Mouse (Mus musculus): ENCODE results near the gene Git1. TPM values are rescaled to one million over a fixed set of nuclear protein-coding genes. Genes with fewer than 3 reads are reported as not detected.
"Not testable (repeated sequence)": the region's sequence is repeated elsewhere in the genome, so short reads cannot be mapped to it uniquely, and the experiment has no call there.

Git1 gene
- polyA plus RNA-seq, 1 experiment from 2014 or later = 14.1 TPM

GRCm38 (mm10) chr11:77516553-77517425 lies 23.4 kb downstream of the Git1 start:
- H3K4me3 ChIP-seq (ENCODE audit: low read depth, low read length) = no peak overlapping the region
- peaks cover 24% of the 10 kb centered on the region for H3K27me3 ChIP-seq (replicated peaks; ENCODE audit: control insufficient read depth, insufficient read depth, low read length)
- no peak overlapping the region for H3K9ac ChIP-seq (ENCODE audit: low read depth, low read length)
- H3K36me3 ChIP-seq (ENCODE audit: control insufficient read depth, insufficient read depth, low read length) = no peaks in the 10 kb centered on the region
- peak overlapping the region; percentile 29 for H3K4me2 ChIP-seq
- DNase-seq (ENCODE audit: low spot score) = no peak
- H3K9me3 ChIP-seq (ENCODE audit: control insufficient read depth, low read length) = no peaks in the 10 kb centered on the region
- ATAC-seq (replicated peaks; ENCODE audit: low FRiP score) = no peak
- 68% methylated on average over 5 of the region's 5 CpGs for WGBS
- H3K4me1 ChIP-seq (replicated peaks; ENCODE audit: control insufficient read depth, insufficient read depth, low read length) = peaks cover 32% of the 10 kb centered on the region
- no peak overlapping the region for H3K27ac ChIP-seq (ENCODE audit: low read depth, low read length)

- H3K9me3 ChIP-seq (ENCODE audit: control insufficient read depth, low read length) = no peaks in the 10 kb centered on the region
- DNase-seq (ENCODE audit: low spot score) (no peak), ATAC-seq (replicated peaks; ENCODE audit: low FRiP score) (no peak)
- H3K27ac ChIP-seq (ENCODE audit: low read depth, low read length) = no peak overlapping the region
- H3K4me2 ChIP-seq = no peak overlapping the region
- no peaks in the 10 kb centered on the region for H3K36me3 ChIP-seq (ENCODE audit: control insufficient read depth, insufficient read depth, low read length)
- H3K4me3 ChIP-seq (ENCODE audit: low read depth, low read length) = no peak overlapping the region
- no peak overlapping the region for H3K9ac ChIP-seq (ENCODE audit: low read depth, low read length)
- peaks cover 24% of the 10 kb centered on the region for H3K27me3 ChIP-seq (replicated peaks; ENCODE audit: control insufficient read depth, insufficient read depth, low read length)
- H3K4me1 ChIP-seq (replicated peaks; ENCODE audit: control insufficient read depth, insufficient read depth, low read length) = peaks cover 27% of the 10 kb centered on the region
- 73% methylated on average over 27 of the region's 27 CpGs for WGBS
Observed at GRCm38 (mm10) chr11:77518051-77518798, 24.9 kb downstream of the Git1 start.

GRCm38 (mm10) chr11:77519043-77519442 lies 25.7 kb downstream of the Git1 start, which contains the start of gene Gm10392:
Gene Gm10392 (minus strand): TSS chr11:77519198.
- peak within 1 kb of the TSS; percentile 11; the same call in 1 of the 2 replicates for H3K27ac ChIP-seq (ENCODE audit: low read depth, low read length)

GRCm38 (mm10) chr11:77520601-77521529 lies 27.5 kb downstream of the Git1 start:
- DNase-seq (ENCODE audit: low spot score) = no peak
- Histone ChIP-seq H3K27me3 (replicated peaks; ENCODE audit: control insufficient read depth, insufficient read depth, low read length) (peaks cover 15% of the 10 kb centered on the region), H3K27ac (ENCODE audit: low read depth, low read length) (no peak overlapping the region), H3K9me3 (ENCODE audit: control insufficient read depth, low read length) (no peaks in the 10 kb centered on the region), H3K4me3 (ENCODE audit: low read depth, low read length) (no peak overlapping the region), H3K36me3 (ENCODE audit: control insufficient read depth, insufficient read depth, low read length) (no peaks in the 10 kb centered on the region), H3K9ac (ENCODE audit: low read depth, low read length) (no peak overlapping the region), H3K4me2 (no peak overlapping the region), H3K4me1 (replicated peaks; ENCODE audit: control insufficient read depth, insufficient read depth, low read length) (peaks cover 5% of the 10 kb centered on the region)
- WGBS = 44% methylated on average over 5 of the region's 5 CpGs
- no peak for ATAC-seq (replicated peaks; ENCODE audit: low FRiP score)

More at GRCm38 (mm10) chr11:77519043-77519442, 25.7 kb downstream of the Git1 start, which contains the start of gene Gm10392:
- Histone ChIP-seq H3K4me1 (replicated peaks; ENCODE audit: control insufficient read depth, insufficient read depth, low read length) (peaks cover 22% of the 10 kb centered on the region), H3K27me3 (replicated peaks; ENCODE audit: control insufficient read depth, insufficient read depth, low read length) (peaks cover 24% of the 10 kb centered on the region), H3K4me2 (no peak within 1 kb of the TSS), H3K36me3 (ENCODE audit: control insufficient read depth, insufficient read depth, low read length) (no peaks in the 10 kb centered on the region), H3K9ac (ENCODE audit: low read depth, low read length) (no peak within 1 kb of the TSS), H3K9me3 (ENCODE audit: control insufficient read depth, low read length) (no peaks in the 10 kb centered on the region), H3K4me3 (ENCODE audit: low read depth, low read length) (no peak within 1 kb of the TSS)
- no peak for ATAC-seq (replicated peaks; ENCODE audit: low FRiP score)
- no peak for DNase-seq (ENCODE audit: low spot score)
- 39% methylated on average over 5 of the region's 5 CpGs for WGBS

- ATAC-seq (replicated peaks; ENCODE audit: low FRiP score) = no peak
- H3K4me2 ChIP-seq = no peak overlapping the region
- H3K4me1 ChIP-seq (replicated peaks; ENCODE audit: control insufficient read depth, insufficient read depth, low read length) = no peaks in the 10 kb centered on the region
- H3K4me3 ChIP-seq (ENCODE audit: low read depth, low read length) = no peak overlapping the region
- no peaks in the 10 kb centered on the region for H3K36me3 ChIP-seq (ENCODE audit: control insufficient read depth, insufficient read depth, low read length)
- no peak overlapping the region for H3K9ac ChIP-seq (ENCODE audit: low read depth, low read length)
- no peak overlapping the region for H3K27ac ChIP-seq (ENCODE audit: low read depth, low read length)
- no peaks in the 10 kb centered on the region for H3K9me3 ChIP-seq (ENCODE audit: control insufficient read depth, low read length)
- 72% methylated on average over 3 of the region's 3 CpGs for WGBS
- H3K27me3 ChIP-seq (replicated peaks; ENCODE audit: control insufficient read depth, insufficient read depth, low read length) = no peaks in the 10 kb centered on the region
- DNase-seq (ENCODE audit: low spot score) = no peak
Observed at GRCm38 (mm10) chr11:77525804-77526486, 32.6 kb downstream of the Git1 start.

GRCm38 (mm10) chr11:77528420-77528819 lies 35.1 kb downstream of the Git1 start:
- 86% methylated on average over 3 of the region's 3 CpGs for WGBS
- not testable (repeated sequence) for H3K4me2 ChIP-seq

GRCm38 (mm10) chr11:77529644-77530043 lies 36.3 kb downstream of the Git1 start:
- Histone ChIP-seq H3K4me1 (replicated peaks; ENCODE audit: control insufficient read depth, insufficient read depth, low read length) (no peaks in the 10 kb centered on the region), H3K9ac (ENCODE audit: low read depth, low read length) (no peak overlapping the region), H3K27ac (ENCODE audit: low read depth, low read length) (no peak overlapping the region), H3K4me3 (ENCODE audit: low read depth, low read length) (no peak overlapping the region), H3K27me3 (replicated peaks; ENCODE audit: control insufficient read depth, insufficient read depth, low read length) (no peaks in the 10 kb centered on the region), H3K4me2 (no peak overlapping the region), H3K9me3 (ENCODE audit: control insufficient read depth, low read length) (no peaks in the 10 kb centered on the region), H3K36me3 (ENCODE audit: control insufficient read depth, insufficient read depth, low read length) (no peaks in the 10 kb centered on the region)
- DNase-seq (ENCODE audit: low spot score) (no peak), ATAC-seq (replicated peaks; ENCODE audit: low FRiP score) (no peak)
- 64% methylated on average over 3 of the region's 3 CpGs for WGBS

More at GRCm38 (mm10) chr11:77528420-77528819, 35.1 kb downstream of the Git1 start:
- not testable (repeated sequence) for H3K4me1 ChIP-seq (replicated peaks; ENCODE audit: control insufficient read depth, insufficient read depth, low read length); DNase-seq (ENCODE audit: low spot score); H3K9ac ChIP-seq (ENCODE audit: low read depth, low read length); H3K4me3 ChIP-seq (ENCODE audit: low read depth, low read length); H3K9me3 ChIP-seq (ENCODE audit: control insufficient read depth, low read length); H3K36me3 ChIP-seq (ENCODE audit: control insufficient read depth, insufficient read depth, low read length); H3K27ac ChIP-seq (ENCODE audit: low read depth, low read length); ATAC-seq (replicated peaks; ENCODE audit: low FRiP score); H3K27me3 ChIP-seq (replicated peaks; ENCODE audit: control insufficient read depth, insufficient read depth, low read length)

Data from liver, embryonic 11.5 days (tissue).